Mouse (Mus musculus): ENCODE results near the gene Golt1b. TPM values are rescaled to one million over a fixed set of nuclear protein-coding genes. Genes with fewer than 3 reads are reported as not detected.

The Golt1b gene
- 31.0 and 36.3 TPM in 2 replicates for total RNA-seq (2014; fragmentation: Nextera tagmentation)
- total RNA-seq (2017): 37.5 and 46.9 TPM in 2 replicates

- peak; percentile 89 for ATAC-seq (replicated peaks; ENCODE audit: low FRiP score, low TSS enrichment, poor library complexity, severe bottlenecking)
These were observed at the start of gene Golt1b, which contains the start of gene Recql for GRCm38 (mm10) chr6:142387011-142387754. Gene Golt1b (plus strand): TSS chr6:142387221. Gene Recql (minus strand): TSS chr6:142387087.

- no peak for ATAC-seq (replicated peaks; ENCODE audit: low FRiP score, low TSS enrichment, poor library complexity, severe bottlenecking)
These were observed 48.1 kb upstream of the Golt1b start for GRCm38 (mm10) chr6:142338961-142339360.

GRCm38 (mm10) chr6:142339576-142339975 is 47.4 kb upstream of the Golt1b start:
- ATAC-seq (replicated peaks; ENCODE audit: low FRiP score, low TSS enrichment, poor library complexity, severe bottlenecking): no peak

- no peak for ATAC-seq (replicated peaks; ENCODE audit: low FRiP score, low TSS enrichment, poor library complexity, severe bottlenecking)
These were observed 43.5 kb upstream of the Golt1b start for GRCm38 (mm10) chr6:142343561-142343960.

- ATAC-seq (replicated peaks; ENCODE audit: low FRiP score, low TSS enrichment, poor library complexity, severe bottlenecking): peak; percentile 93
These were observed 41.5 kb upstream of the Golt1b start, which contains the start of gene Pyroxd1 for GRCm38 (mm10) chr6:142345440-142346038. Gene Pyroxd1 (plus strand): TSS chr6:142345654.

- ATAC-seq (replicated peaks; ENCODE audit: low FRiP score, low TSS enrichment, poor library complexity, severe bottlenecking): peak; percentile 31
These were observed 40.6 kb upstream of the Golt1b start for GRCm38 (mm10) chr6:142346181-142347110.

GRCm38 (mm10) chr6:142347431-142348385 is 39.3 kb upstream of the Golt1b start:
- ATAC-seq (replicated peaks; ENCODE audit: low FRiP score, low TSS enrichment, poor library complexity, severe bottlenecking): no peak

GRCm38 (mm10) chr6:142352099-142352498 is 34.9 kb upstream of the Golt1b start:
- peak; percentile 51; the same call in 1 of the 2 replicates for ATAC-seq (replicated peaks; ENCODE audit: low FRiP score, low TSS enrichment, poor library complexity, severe bottlenecking)

GRCm38 (mm10) chr6:142357106-142357505 is 29.9 kb upstream of the Golt1b start:
- ATAC-seq (replicated peaks; ENCODE audit: low FRiP score, low TSS enrichment, poor library complexity, severe bottlenecking): no peak

- ATAC-seq (replicated peaks; ENCODE audit: low FRiP score, low TSS enrichment, poor library complexity, severe bottlenecking): no peak
These were observed 25.0 kb upstream of the Golt1b start for GRCm38 (mm10) chr6:142362036-142362435.

- ATAC-seq (replicated peaks; ENCODE audit: low FRiP score, low TSS enrichment, poor library complexity, severe bottlenecking): peak; percentile 43; the same call in 1 of the 2 replicates
These were observed 23.9 kb upstream of the Golt1b start for GRCm38 (mm10) chr6:142363019-142363576.

- no peak for ATAC-seq (replicated peaks; ENCODE audit: low FRiP score, low TSS enrichment, poor library complexity, severe bottlenecking)
These were observed 21.1 kb upstream of the Golt1b start for GRCm38 (mm10) chr6:142365742-142366472.

- no peak for ATAC-seq (replicated peaks; ENCODE audit: low FRiP score, low TSS enrichment, poor library complexity, severe bottlenecking)
These were observed 20.5 kb upstream of the Golt1b start for GRCm38 (mm10) chr6:142366473-142367018.

GRCm38 (mm10) chr6:142367565-142367964 is 19.5 kb upstream of the Golt1b start:
- no peak for ATAC-seq (replicated peaks; ENCODE audit: low FRiP score, low TSS enrichment, poor library complexity, severe bottlenecking)

- ATAC-seq (replicated peaks; ENCODE audit: low FRiP score, low TSS enrichment, poor library complexity, severe bottlenecking): no peak
These were observed 17.5 kb upstream of the Golt1b start for GRCm38 (mm10) chr6:142369568-142369967.

- no peak for ATAC-seq (replicated peaks; ENCODE audit: low FRiP score, low TSS enrichment, poor library complexity, severe bottlenecking)
These were observed 9.9 kb upstream of the Golt1b start for GRCm38 (mm10) chr6:142377081-142377480.

GRCm38 (mm10) chr6:142378576-142379330 is 8.3 kb upstream of the Golt1b start:
- no peak for ATAC-seq (replicated peaks; ENCODE audit: low FRiP score, low TSS enrichment, poor library complexity, severe bottlenecking)

Data from megakaryocyte-erythroid progenitor cell, adult 5-6 weeks (primary cell).